Comparison of ENCODE assay signal across 11 mouse cellular contexts in genomic region chr8:120575801-120576200, GRCm38 (mm10). TPM values are rescaled to one million over a fixed set of nuclear protein-coding genes. Genes with fewer than 3 reads are reported as not detected.
A peak's percentile ranks its signal among the peaks of the same experiment; 100 is the strongest.
DNase-seq lines count a peak whose midpoint lies in the region; ATAC-seq lines count a peak whose summit lies in the region.
"Had no signal": no experiment of that assay in that cellular context is flagged by ENCODE, and none has a peak within 500 bp of the region (broad histone marks: within the 10 kb centered on the region; RNA-seq: fewer than 3 reads in every experiment).

No protein-coding gene starts in this region.

- no peak overlapping the region for H3K4me3 ChIP-seq in hindbrain, embryonic 11.5 days (ENCODE audit: low read depth, low read length)
- no peak overlapping the region for H3K4me3 ChIP-seq in hindbrain, embryonic 14.5 days (replicated peaks; ENCODE audit: low read length)
- H3K4me3 ChIP-seq in embryonic facial prominence, embryonic 13.5 days: no peak overlapping the region
- H3K4me3 ChIP-seq: limb, embryonic 15.5 days had no signal

- H3K4me1 ChIP-seq in hindbrain, embryonic 11.5 days (replicated peaks; ENCODE audit: control insufficient read depth, insufficient read depth, low read length): peaks cover 7% of the 10 kb centered on the region; the same call in 1 of the 2 replicates
- H3K4me1 ChIP-seq in hindbrain, embryonic 14.5 days (replicated peaks; ENCODE audit: control insufficient read depth, insufficient read depth, low read length): no peaks in the 10 kb centered on the region
- peaks cover 25% of the 10 kb centered on the region for H3K4me1 ChIP-seq in embryonic facial prominence, embryonic 13.5 days

- no peak overlapping the region for H3K4me2 ChIP-seq in hindbrain, embryonic 11.5 days (replicated peaks; ENCODE audit: low read depth, low read length)
- no peak overlapping the region for H3K4me2 ChIP-seq in hindbrain, embryonic 14.5 days (replicated peaks)
- H3K4me2 ChIP-seq in embryonic facial prominence, embryonic 13.5 days: no peak overlapping the region
- H3K4me2 ChIP-seq: limb, embryonic 15.5 days had no signal

- no peaks in the 10 kb centered on the region for H3K27me3 ChIP-seq in hindbrain, embryonic 11.5 days (ENCODE audit: control insufficient read depth, insufficient read depth, low read length)
- no peaks in the 10 kb centered on the region for H3K27me3 ChIP-seq in hindbrain, embryonic 14.5 days (ENCODE audit: control insufficient read depth, insufficient read depth, low read length)
- H3K27me3 ChIP-seq in embryonic facial prominence, embryonic 13.5 days: no peaks in the 10 kb centered on the region
- H3K27me3 ChIP-seq: limb, embryonic 15.5 days had no signal

- no peak for ATAC-seq in hindbrain, embryonic 11.5 days (ENCODE audit: low FRiP score)
- no peak for ATAC-seq in hindbrain, embryonic 14.5 days (ENCODE audit: low FRiP score)
- ATAC-seq in embryonic facial prominence, embryonic 13.5 days (ENCODE audit: insufficient number of reproducible peaks, insufficient read depth, low FRiP score, low TSS enrichment, low read depth): no peak
- ATAC-seq: forebrain, embryonic 14.5 days had no signal

- DNase-seq in hindbrain, embryonic 11.5 days (ENCODE audit: low spot score): no peak
- DNase-seq in hindbrain, embryonic 14.5 days (ENCODE audit: low spot score): no peak
- peak; percentile 59 for DNase-seq in embryo, embryonic 11 days
- peak; percentile 60 to 77 for DNase-seq in kidney, postnatal 4 days
- no peak for DNase-seq in lung, adult 18-20 months
- no peak for DNase-seq in T-cell, adult 2 months (ENCODE audit: low spot score)
- DNase-seq: cerebellum, postnatal 14 days; layer of hippocampus, adult 9-11 months had no signal

- peaks cover 32% of the 10 kb centered on the region for H3K36me3 ChIP-seq in hindbrain, embryonic 11.5 days (ENCODE audit: control insufficient read depth, insufficient read depth, low read length)
- peaks cover 100% of the 10 kb centered on the region for H3K36me3 ChIP-seq in hindbrain, embryonic 14.5 days (replicated peaks; ENCODE audit: control insufficient read depth, insufficient read depth)
- peaks cover 98% of the 10 kb centered on the region for H3K36me3 ChIP-seq in embryonic facial prominence, embryonic 13.5 days

- H3K9me3 ChIP-seq in hindbrain, embryonic 11.5 days (ENCODE audit: control insufficient read depth, low read length): no peaks in the 10 kb centered on the region
- H3K9me3 ChIP-seq in hindbrain, embryonic 14.5 days (ENCODE audit: control insufficient read depth, low read length): no peaks in the 10 kb centered on the region
- H3K9me3 ChIP-seq in embryonic facial prominence, embryonic 13.5 days: no peaks in the 10 kb centered on the region
- H3K9me3 ChIP-seq: limb, embryonic 15.5 days had no signal

- WGBS in hindbrain, embryonic 11.5 days: 55% methylated on average over 9 of the region's 9 CpGs
- WGBS in hindbrain, embryonic 14.5 days: 69% methylated on average over 9 of the region's 9 CpGs
- 46% methylated on average over 9 of the region's 9 CpGs for WGBS in embryonic facial prominence, embryonic 13.5 days

- no peak overlapping the region for H3K9ac ChIP-seq in hindbrain, embryonic 11.5 days (ENCODE audit: low read depth, low read length)
- H3K9ac ChIP-seq in hindbrain, embryonic 14.5 days: no peak overlapping the region
- H3K9ac ChIP-seq in embryonic facial prominence, embryonic 13.5 days: peak overlapping the region; percentile 32; the same call in 1 of the 2 replicates
- H3K9ac ChIP-seq: limb, embryonic 15.5 days had no signal

- peak overlapping the region; percentile 42 for H3K27ac ChIP-seq in hindbrain, embryonic 11.5 days (ENCODE audit: low read depth, low read length)
- H3K27ac ChIP-seq in hindbrain, embryonic 14.5 days: no peak overlapping the region
- H3K27ac ChIP-seq in embryonic facial prominence, embryonic 13.5 days: no peak overlapping the region
- H3K27ac ChIP-seq: limb, embryonic 15.5 days had no signal

RNA-seq across cellular contexts. Expression of gene Gins2, which starts 13.3 kb away (rescaled TPM):
- polyA plus RNA-seq in hindbrain, embryonic 11.5 days (2014; fragmentation: Nextera tagmentation; extraction: Ambion mirVana): 94.8 and 96.9 TPM in 2 replicates
- 17.5 and 18.2 TPM in 2 replicates for polyA plus RNA-seq in hindbrain, embryonic 14.5 days (2014; fragmentation: Nextera tagmentation; extraction: Ambion mirVana)
- 98.6 and 111 TPM in 2 replicates for polyA plus RNA-seq in embryonic facial prominence, embryonic 13.5 days (2015; fragmentation: Nextera tagmentation; extraction: Ambion mirVana)

Comparison
In these comparisons a context has a peak if more than half of its experiments do, and no peak if none do; other contexts are left out.
1. DNase-seq: peak in embryo, embryonic 11 days (single experiment) and kidney, postnatal 4 days (2 of 2); none in hindbrain, embryonic 11.5 days (single experiment), hindbrain, embryonic 14.5 days (single experiment), lung, adult 18-20 months (0 of 2) and T-cell, adult 2 months (single experiment).